Mouse (Mus musculus) testis, adult 2 months (tissue): ENCODE data around the gene Alkbh5. TPM values are rescaled to one million over a fixed set of nuclear protein-coding genes. Genes with fewer than 3 reads are reported as not detected.

Source experiments
- H3K27ac ChIP-seq: fragments of 200-500 bp; 2 replicates; pipeline ENCODE4 v1.5.1; 2012; ENCODE audit warnings: low read depth, low read length; ENCODE audit not compliant: control insufficient read depth, insufficient read depth
- H3K27me3 ChIP-seq: fragments of 200-500 bp; 2 replicates; pipeline ENCODE4 v1.6.1; 2012; ENCODE audit warnings: mild to moderate bottlenecking, low read length, moderate library complexity; ENCODE audit not compliant: control insufficient read depth, insufficient read depth
- H3K36me3 ChIP-seq: fragments of 200-500 bp; 2 replicates; pipeline ENCODE4 v1.6.1; 2012; ENCODE audit warnings: mild to moderate bottlenecking, low read length; ENCODE audit not compliant: control insufficient read depth, insufficient read depth
- H3K4me1 ChIP-seq: fragments of 200-500 bp; 2 replicates; pipeline ENCODE4 v1.6.1; 2012; ENCODE audit warnings: low read length; ENCODE audit not compliant: control insufficient read depth, insufficient read depth
- H3K4me3 ChIP-seq: fragments of 200-500 bp; 2 replicates; pipeline ENCODE4 v1.5.1; 2012; ENCODE audit warnings: low read depth, mild to moderate bottlenecking, low read length, moderate library complexity, mixed read lengths; ENCODE audit not compliant: control insufficient read depth
- CTCF ChIP-seq: fragments of 200-500 bp; IDR thresholded peaks from 2 replicates; pipeline ENCODE4 v1.5.1; 2012; ENCODE audit warnings: low read depth, mild to moderate bottlenecking, inconsistent platforms, low read length, moderate library complexity; ENCODE audit not compliant: control insufficient read depth, insufficient read depth, insufficient replicate concordance
- POLR2A ChIP-seq: fragments of 200-500 bp; IDR thresholded peaks from 2 replicates; pipeline ENCODE4 v1.6.1; 2012; ENCODE audit warnings: low read depth, mild to moderate bottlenecking, inconsistent platforms, low read length, moderate library complexity; ENCODE audit not compliant: control insufficient read depth
- polyA plus RNA-seq: library from polyadenylated mRNA; depleted of rRNA; stranded (reverse); fragments of >200 nt; gene quantifications from 2 replicates; pipeline ENCODE4 v1.2.3, GENCODE M21; 2012

Gene Alkbh5
- polyA plus RNA-seq, 1 experiment, result 13.8 TPM

DNA sequence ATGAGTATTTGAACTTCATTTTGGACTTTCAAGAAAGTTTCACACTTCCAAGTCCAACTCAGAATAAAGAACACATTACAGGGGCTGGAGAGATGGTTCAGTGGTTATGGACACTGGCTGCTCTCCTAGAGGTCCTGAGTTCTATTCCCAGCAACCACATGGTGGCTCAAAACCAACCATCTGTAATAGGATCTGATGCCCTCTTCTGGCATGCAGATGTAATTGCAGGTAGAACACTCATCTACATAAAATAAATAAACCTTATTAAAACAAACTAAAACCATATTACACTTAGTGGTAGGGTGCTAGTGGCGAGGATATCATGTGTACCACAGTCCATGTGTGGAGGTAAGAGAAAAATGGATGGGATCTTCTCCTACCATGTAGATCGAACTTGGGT is 23.7 kb upstream of the Alkbh5 start:
- Histone ChIP-seq H3K27me3 (no peaks in the 10 kb centered on the region), H3K4me3 (no peak overlapping the region)
- TF ChIP-seq POLR2A, result no peak

DNA sequence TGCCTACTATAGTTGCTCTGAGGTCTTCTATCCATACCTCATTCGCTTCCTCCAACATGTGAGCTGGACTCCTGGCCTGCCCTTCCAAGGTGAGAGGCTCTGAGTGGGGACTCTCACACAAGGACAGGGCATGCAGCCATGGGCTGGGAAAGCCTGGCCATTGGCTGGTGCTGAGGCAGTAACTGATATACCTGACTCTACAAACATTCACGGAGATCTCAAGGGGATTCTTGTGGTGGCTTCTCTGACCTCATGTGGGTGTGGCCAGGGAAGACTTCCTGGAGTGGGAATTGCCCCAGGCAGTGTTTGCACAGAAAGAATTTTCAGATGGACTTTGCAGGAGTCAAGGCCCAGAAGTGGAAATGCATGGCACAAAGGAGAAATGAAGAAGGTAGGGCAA is 21.2 kb upstream of the Alkbh5 start:
- Histone ChIP-seq H3K27ac (no peak overlapping the region), H3K36me3 (no peaks in the 10 kb centered on the region), H3K4me1 (no peaks in the 10 kb centered on the region; the same call in 1 of the 2 replicates), H3K4me3 (no peak overlapping the region), H3K27me3 (no peaks in the 10 kb centered on the region)
- TF ChIP-seq CTCF (no peak), POLR2A (no peak)

More for the DNA sequence above, 23.7 kb upstream of the Alkbh5 start:
- Histone ChIP-seq H3K36me3 (no peaks in the 10 kb centered on the region), H3K27ac (no peak overlapping the region), H3K4me1 (peaks cover 5% of the 10 kb centered on the region)

DNA sequence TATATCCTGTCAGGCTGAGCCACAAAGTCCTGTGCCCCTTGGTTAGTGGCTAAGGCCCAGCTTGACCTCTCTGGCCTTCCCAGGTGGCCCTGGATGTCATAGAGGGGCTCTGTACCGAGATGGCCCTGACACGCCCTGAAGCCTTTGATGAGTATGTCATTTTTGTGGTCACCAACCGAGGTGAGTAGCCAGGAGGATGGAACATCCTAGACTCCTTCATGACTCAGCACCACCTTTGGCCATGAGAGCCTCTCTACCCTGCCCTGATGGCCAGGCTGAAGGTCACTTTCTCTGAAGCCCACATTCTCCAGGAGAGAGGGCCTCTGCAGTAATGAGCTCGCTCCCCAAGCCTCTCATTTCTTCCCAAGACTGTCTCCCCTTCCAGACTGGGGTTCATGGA is 17.9 kb upstream of the Alkbh5 start:
- H3K4me3 ChIP-seq, result no peak overlapping the region
- no peaks in the 10 kb centered on the region for H3K4me1 ChIP-seq
- H3K36me3 ChIP-seq, result no peaks in the 10 kb centered on the region
- no peaks in the 10 kb centered on the region for H3K27me3 ChIP-seq
- TF ChIP-seq POLR2A, result no peak
- TF ChIP-seq CTCF, result no peak
- no peak overlapping the region for H3K27ac ChIP-seq

DNA sequence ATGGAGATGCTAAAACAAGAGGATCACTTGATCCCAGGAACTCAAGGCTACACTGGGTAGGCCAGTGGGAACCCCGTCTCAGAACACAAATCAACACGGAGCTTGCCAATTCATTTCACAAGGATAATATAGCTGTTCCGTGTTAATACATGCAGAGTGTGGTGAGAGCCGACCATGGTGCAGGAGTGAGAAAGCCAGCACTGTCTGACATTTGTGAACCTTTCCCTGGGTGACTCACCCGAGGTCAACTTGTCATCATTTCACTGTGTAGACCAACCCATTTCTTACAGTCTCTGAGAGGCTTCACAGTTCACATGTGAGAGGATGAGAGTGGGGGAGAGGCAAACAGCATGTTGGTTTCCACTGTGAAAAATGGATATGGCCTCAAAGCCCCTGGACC is 14.2 kb upstream of the Alkbh5 start:
- no peak overlapping the region for H3K27ac ChIP-seq
- H3K4me1 ChIP-seq, result no peaks in the 10 kb centered on the region
- H3K4me3 ChIP-seq, result no peak overlapping the region
- no peaks in the 10 kb centered on the region for H3K36me3 ChIP-seq
- TF ChIP-seq CTCF (no peak), POLR2A (no peak)
- no peaks in the 10 kb centered on the region for H3K27me3 ChIP-seq

DNA sequence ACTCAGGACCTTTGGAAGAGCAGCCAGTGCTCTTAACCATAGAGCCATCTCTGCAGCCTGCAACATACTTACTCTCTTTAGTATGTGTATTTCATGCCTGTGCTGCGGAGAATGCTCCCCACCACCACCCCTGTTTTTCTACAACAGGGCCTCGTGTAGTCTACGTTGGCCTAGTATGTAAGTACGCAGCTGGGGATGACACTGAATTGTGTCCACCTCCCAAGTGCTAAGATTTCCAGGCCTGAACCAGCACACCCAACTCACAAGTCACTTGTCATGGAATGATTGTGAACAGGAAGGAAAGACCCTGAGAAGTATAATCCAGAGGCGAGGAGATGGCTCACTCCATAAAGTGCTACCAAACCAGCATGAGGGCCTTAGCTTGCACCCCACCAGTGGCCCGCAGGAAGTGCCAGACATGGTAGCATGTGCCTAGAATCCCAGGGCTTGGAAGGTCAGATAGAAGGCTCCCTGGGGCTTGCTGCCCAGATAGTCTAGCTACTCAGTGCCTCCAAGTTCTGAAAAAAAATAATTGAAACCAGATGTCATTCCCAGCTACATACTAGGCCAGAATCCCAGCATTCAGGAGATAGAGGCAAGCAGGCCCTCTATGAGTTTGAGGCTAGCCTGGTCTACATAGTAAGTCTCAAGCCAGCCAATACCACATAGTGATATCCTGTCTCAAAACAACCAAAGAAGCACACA is 13.4 kb upstream of the Alkbh5 start:
- Histone ChIP-seq H3K27ac (no peak overlapping the region), H3K27me3 (no peaks in the 10 kb centered on the region), H3K36me3 (no peaks in the 10 kb centered on the region), H3K4me3 (no peak overlapping the region), H3K4me1 (no peaks in the 10 kb centered on the region)
- TF ChIP-seq CTCF, result no peak
- TF ChIP-seq POLR2A, result no peak

DNA sequence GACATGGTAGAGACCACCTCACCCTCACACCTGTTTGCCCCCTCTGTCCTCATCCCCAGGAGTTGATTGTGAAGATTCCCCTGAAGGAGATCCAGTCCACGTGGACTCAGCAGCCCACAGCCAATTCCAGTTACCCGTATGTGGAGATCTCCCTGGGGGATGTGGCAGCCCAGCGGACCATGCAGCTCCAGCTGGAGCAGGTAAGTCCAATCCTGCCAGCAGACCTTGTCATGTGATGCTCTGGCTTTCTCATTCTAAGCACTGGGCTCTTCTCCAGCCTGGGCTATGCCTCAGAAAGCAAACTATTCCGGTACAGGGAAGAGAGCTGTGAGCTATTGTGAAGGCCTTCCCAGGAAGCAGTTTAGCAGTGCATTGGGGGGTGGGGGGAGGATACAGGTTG is 9.7 kb upstream of the Alkbh5 start:
- Histone ChIP-seq H3K36me3 (no peaks in the 10 kb centered on the region), H3K4me3 (no peak overlapping the region), H3K27me3 (no peaks in the 10 kb centered on the region), H3K27ac (no peak overlapping the region), H3K4me1 (no peaks in the 10 kb centered on the region)
- TF ChIP-seq POLR2A (no peak), CTCF (no peak)

DNA sequence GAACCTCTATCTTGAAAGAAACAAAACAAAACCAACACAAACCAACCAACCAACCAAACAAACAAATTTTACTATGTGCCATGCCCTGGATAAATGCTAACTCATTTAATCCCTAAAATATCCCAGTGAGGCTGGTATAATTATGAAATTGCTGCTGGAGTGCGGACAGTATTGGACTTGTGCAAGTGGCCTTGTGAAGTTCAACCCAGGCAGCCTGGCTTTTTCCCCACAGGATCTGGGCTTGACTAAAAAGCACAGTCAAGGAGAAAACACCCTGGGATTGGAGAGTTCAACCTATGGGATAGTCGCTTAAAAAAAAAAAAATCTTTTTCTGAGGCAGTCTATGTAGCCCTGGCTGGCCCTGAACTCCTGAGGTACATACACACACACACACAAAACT is 505 bp upstream of the Alkbh5 start:
- H3K27ac ChIP-seq, result no peak overlapping the region; the same call in 1 of the 2 replicates
- H3K4me3 ChIP-seq, result no peak overlapping the region
- no peak for TF ChIP-seq POLR2A
- no peak for TF ChIP-seq CTCF
- H3K36me3 ChIP-seq, result no peaks in the 10 kb centered on the region
- no peaks in the 10 kb centered on the region for H3K27me3 ChIP-seq
- H3K4me1 ChIP-seq, result peaks cover 20% of the 10 kb centered on the region
